Mouse (Mus musculus) frontal cortex, postnatal 36 days (tissue): Measurements from ENCODE around the gene Hoxa5.

Experiments
- DNase-seq, 2 experiments: peaks; one replicate each; pipeline ENCODE4 v3.0.0; 2022; ENCODE audit warnings: low spot score in 2 of 2

Hoxa5 gene

GRCm38 (mm10) chr6:52204050-52204752 lies at the start of gene Hoxa5:
Gene Hoxa5 (minus strand): TSS chr6:52204587.
- no peak for DNase-seq

- no peak for DNase-seq
These were observed 49.4 kb upstream of the Hoxa5 start for GRCm38 (mm10) chr6:52253511-52254500.

- DNase-seq, result no peak
These were observed 48.5 kb upstream of the Hoxa5 start for GRCm38 (mm10) chr6:52252775-52253376.

- DNase-seq, result no peak
These were observed 47.8 kb upstream of the Hoxa5 start for GRCm38 (mm10) chr6:52252016-52252774.

- DNase-seq, result no peak
These were observed 46.9 kb upstream of the Hoxa5 start for GRCm38 (mm10) chr6:52251177-52251879.

- no peak for DNase-seq
These were observed 45.4 kb upstream of the Hoxa5 start for GRCm38 (mm10) chr6:52249826-52250225.

- no peak for DNase-seq
These were observed 45.0 kb upstream of the Hoxa5 start for GRCm38 (mm10) chr6:52249415-52249738.

- DNase-seq, result no peak
These were observed 44.4 kb upstream of the Hoxa5 start for GRCm38 (mm10) chr6:52248638-52249414.

DNA sequence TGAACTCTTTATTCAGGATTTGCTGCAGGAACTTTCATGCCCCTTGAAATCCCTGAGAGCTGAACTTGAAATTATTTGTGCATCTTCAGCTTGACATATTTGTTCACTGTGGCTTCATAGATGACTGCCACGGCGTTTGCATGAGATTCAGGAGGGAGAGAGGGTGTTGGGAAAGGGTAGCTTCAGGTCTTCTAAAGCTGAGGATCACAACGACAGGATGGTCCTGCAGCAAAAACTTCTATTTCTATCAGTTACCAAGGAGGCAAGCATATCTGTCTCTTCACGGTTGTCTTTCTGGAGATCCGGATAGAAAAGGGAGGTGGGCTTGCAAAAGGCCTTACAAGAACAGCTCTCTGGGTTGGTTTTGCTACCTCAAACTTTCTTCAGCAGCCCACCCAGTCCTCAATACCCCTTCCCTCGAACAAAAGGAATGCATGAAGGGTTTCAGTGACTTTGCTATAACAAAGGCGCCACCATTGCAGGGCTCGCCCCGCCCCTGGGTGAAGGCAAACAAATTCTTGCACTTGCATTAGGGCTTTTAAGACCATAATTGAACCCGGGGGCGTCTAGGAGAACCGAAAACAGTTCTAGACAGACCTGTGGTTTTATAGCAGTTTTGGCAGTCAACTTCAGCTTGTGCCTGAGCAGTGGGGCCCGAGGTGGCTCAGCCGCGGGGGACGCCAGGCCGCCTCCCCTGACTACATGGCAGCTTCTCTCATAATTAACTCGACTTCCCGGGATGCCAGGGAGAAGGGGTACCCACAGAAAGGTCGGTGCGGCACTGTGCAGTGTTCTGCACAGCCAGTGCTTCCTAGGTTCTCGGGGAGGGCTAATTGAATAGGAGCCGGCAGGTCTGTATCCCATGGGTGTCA lies 43.6 kb upstream of the Hoxa5 start:
- DNase-seq, result no peak

GRCm38 (mm10) chr6:52246916-52247315 lies 42.5 kb upstream of the Hoxa5 start:
- DNase-seq, result no peak

GRCm38 (mm10) chr6:52246403-52246803 lies 42.0 kb upstream of the Hoxa5 start:
- no peak for DNase-seq

DNA sequence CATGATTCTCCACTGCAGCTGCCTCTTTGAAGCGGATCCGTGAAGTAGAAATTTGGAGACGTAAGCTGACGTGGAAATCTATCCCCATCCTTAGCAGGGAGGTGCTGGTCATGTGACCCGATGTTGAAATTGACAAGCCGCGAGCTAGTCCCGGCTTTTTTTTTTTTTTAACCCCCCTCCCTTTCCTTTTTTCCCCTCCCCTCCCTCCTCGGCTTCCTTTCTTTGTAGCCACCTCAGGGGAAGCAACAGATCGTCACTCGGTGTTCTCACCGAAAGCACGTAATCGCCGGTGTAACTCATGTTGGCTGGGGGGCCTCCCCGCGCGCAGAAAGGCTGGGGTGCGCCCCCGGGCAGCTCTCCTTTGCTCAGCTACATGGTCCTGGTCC lies 41.4 kb upstream of the Hoxa5 start, which contains the start of gene Hoxa11:
TSS of gene Hoxa11 (minus strand) at position 54 of the 386 bp plus-strand sequence.
- no peak for DNase-seq

GRCm38 (mm10) chr6:52245040-52245756 lies 40.8 kb upstream of the Hoxa5 start:
- DNase-seq, result no peak

DNA sequence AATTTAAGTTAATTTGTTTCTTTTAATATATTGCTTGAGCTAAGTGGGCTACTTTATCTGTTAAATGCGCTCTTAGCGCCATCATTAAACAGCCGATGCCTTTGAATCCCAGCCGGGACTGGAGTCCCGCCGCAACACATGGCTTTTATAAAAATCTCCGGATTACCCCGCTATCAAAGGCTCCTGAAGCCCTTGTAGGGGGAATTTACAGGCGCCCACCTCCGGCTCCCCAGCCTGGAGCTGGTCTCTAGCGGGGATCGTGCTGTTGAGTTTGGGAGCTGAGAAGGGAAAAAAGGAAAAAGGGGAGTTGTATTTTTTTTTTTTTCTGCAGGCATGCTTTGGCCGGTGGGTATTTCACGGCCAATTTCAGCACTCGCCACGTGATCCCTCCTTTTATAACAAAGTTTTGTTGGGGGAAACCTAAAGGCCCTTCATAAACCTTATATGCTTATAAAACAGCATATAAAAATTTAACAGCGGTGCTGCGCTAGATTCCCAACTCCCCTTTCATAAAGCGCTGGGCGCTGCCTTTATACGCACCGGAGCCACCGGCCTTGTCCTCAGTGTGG lies 40.2 kb upstream of the Hoxa5 start:
- DNase-seq, result no peak

- no peak for DNase-seq
These were observed 39.3 kb upstream of the Hoxa5 start for GRCm38 (mm10) chr6:52243681-52244121.

GRCm38 (mm10) chr6:52242801-52243332 lies 38.5 kb upstream of the Hoxa5 start:
- no peak for DNase-seq

- DNase-seq, result no peak
These were observed 36.7 kb upstream of the Hoxa5 start for GRCm38 (mm10) chr6:52241001-52241621.
